Mouse (Mus musculus): ENCODE measurements around the gene St6galnac1.

Gene St6galnac1

GRCm38 (mm10) chr11:116726156-116726555, 49.2 kb downstream of the St6galnac1 start:
- WGBS = 84% methylated on average over 3 of the region's 3 CpGs

GRCm38 (mm10) chr11:116725031-116725948, 50.0 kb downstream of the St6galnac1 start:
- 35% methylated on average over 27 of the region's 27 CpGs for WGBS

GRCm38 (mm10) chr11:116723064-116723463, 52.2 kb downstream of the St6galnac1 start:
- 96% methylated on average over 5 of the region's 5 CpGs for WGBS

GRCm38 (mm10) chr11:116721548-116722271, 53.6 kb downstream of the St6galnac1 start:
- WGBS = 51% methylated on average over 9 of the region's 9 CpGs

- 93% methylated on average over 15 of the region's 15 CpGs for WGBS
These were observed 54.9 kb downstream of the St6galnac1 start for GRCm38 (mm10) chr11:116720319-116720865.

Measured in cerebral cortex, adult 2 months (tissue).